Mouse (Mus musculus): ENCODE data around the gene Rmnd1. TPM values are rescaled to one million over a fixed set of nuclear protein-coding genes. Genes with fewer than 3 reads are reported as not detected.

The Rmnd1 gene
- polyA plus RNA-seq, 1 experiment = 77.1 TPM

DNA sequence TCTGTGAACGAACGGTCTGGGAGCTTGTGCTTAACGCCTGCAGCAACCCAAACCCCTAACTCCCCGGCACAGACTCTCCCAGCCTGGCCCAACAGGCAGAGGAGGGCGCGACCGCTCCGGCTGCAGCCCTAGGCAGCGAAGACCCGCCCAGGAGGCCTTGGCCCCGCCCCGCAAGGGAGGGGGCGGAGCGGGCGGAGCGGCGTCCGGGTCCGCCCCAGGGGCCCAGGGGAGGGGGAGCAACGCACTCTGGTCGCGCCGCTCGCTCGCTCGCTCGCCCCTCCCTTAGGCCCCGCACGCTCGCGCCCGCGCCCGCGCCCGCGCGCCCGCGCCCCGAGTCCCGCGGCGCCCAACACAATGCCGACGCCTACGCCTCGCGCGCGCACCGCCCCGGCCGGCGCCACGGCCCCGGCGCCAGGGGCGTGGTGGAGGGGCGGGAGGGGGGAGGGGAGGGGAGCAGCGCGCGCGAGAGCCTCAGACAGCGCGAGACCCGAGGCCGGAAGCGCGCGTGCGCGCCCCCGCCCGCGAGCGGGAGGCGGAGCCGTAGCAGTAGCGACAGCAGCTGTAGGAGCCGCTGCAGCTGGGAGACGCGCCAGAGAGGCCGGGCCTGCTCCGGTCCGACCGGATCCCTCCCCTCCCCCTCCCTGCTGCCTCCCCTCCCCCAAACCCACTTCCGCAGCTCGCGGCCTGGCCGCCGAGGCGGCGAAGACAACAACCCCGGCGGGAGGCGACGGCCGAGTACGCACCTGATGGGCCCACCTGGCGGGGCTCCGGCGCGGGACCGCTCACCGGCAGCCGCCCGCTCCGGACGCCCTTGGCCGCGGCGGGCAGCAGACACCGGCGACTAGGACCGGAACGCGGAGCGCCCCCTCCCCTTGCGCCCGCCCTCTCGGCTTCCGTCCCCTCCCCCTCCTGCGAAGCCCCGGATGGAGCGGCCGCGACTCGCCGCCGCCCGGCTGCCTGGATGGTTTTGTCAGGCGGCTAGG is 45.3 kb downstream of the Rmnd1 start:
- peaks cover 4% of the 10 kb centered on the region; the same call in 1 of the 2 replicates for H3K36me3 ChIP-seq (ENCODE audit: control insufficient read depth, insufficient read depth, low read length, poor library complexity, severe bottlenecking)
- H3K9ac ChIP-seq (ENCODE audit: low read depth, poor library complexity, severe bottlenecking) = peak overlapping the region; percentile 100
- TF ChIP-seq CTCF (IDR thresholded peaks at IDR 0.05; ENCODE audit: low read depth, low read length) (no peak), POLR2A (IDR thresholded peaks at IDR 0.05; ENCODE audit: insufficient read depth, low read length) (peak; percentile 67), EP300 (IDR thresholded peaks at IDR 0.05; ENCODE audit: insufficient read depth, low read depth, low read length) (0 out of 2 replicates have a peak, but pooled peaks have one; percentile 39)
- H3K4me3 ChIP-seq (ENCODE audit: low read depth, low read length) = peak overlapping the region; percentile 94
- peak overlapping the region; percentile 84 for H3K27ac ChIP-seq (ENCODE audit: insufficient read depth, low read length)
- H3K9me3 ChIP-seq (replicated peaks; ENCODE audit: control insufficient read depth, insufficient read depth, low read length, poor library complexity, severe bottlenecking) = no peaks in the 10 kb centered on the region
- H3K4me1 ChIP-seq (ENCODE audit: control insufficient read depth, insufficient read depth, low read length) = peaks cover 3% of the 10 kb centered on the region
- H3K27me3 ChIP-seq (ENCODE audit: control insufficient read depth, insufficient read depth, low read length, poor library complexity, severe bottlenecking) = no peaks in the 10 kb centered on the region

DNA sequence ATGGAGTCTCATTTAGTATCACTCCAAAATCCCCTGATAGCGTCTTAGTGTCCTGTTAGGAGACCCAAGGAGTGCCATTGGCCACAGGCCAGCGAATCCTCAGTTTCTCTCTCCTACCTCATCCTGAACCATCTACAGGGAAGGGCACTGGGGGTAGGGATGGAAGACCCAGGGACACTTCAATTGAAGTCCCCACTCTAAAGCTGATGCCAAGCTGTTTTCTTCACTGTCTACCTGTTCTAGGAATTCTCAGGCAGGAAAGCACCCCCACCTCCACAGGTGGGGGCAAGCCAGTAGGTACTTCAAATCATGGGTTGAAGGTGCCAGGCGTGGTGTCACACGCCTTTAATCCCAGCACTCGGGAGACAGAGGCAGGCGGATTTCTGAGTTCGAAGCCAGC is 47.9 kb downstream of the Rmnd1 start:
- H3K9me3 ChIP-seq (replicated peaks; ENCODE audit: control insufficient read depth, insufficient read depth, low read length, poor library complexity, severe bottlenecking) = no peaks in the 10 kb centered on the region
- H3K27ac ChIP-seq (ENCODE audit: insufficient read depth, low read length) = no peak overlapping the region
- H3K27me3 ChIP-seq (ENCODE audit: control insufficient read depth, insufficient read depth, low read length, poor library complexity, severe bottlenecking) = no peaks in the 10 kb centered on the region
- no peak overlapping the region for H3K9ac ChIP-seq (ENCODE audit: low read depth, poor library complexity, severe bottlenecking)
- no peaks in the 10 kb centered on the region for H3K4me1 ChIP-seq (ENCODE audit: control insufficient read depth, insufficient read depth, low read length)
- no peaks in the 10 kb centered on the region for H3K36me3 ChIP-seq (ENCODE audit: control insufficient read depth, insufficient read depth, low read length, poor library complexity, severe bottlenecking)
- H3K4me3 ChIP-seq (ENCODE audit: low read depth, low read length) = no peak overlapping the region
- TF ChIP-seq POLR2A (IDR thresholded peaks at IDR 0.05; ENCODE audit: insufficient read depth, low read length) (no peak), EP300 (IDR thresholded peaks at IDR 0.05; ENCODE audit: insufficient read depth, low read depth, low read length) (no peak), CTCF (IDR thresholded peaks at IDR 0.05; ENCODE audit: low read depth, low read length) (no peak)

DNA sequence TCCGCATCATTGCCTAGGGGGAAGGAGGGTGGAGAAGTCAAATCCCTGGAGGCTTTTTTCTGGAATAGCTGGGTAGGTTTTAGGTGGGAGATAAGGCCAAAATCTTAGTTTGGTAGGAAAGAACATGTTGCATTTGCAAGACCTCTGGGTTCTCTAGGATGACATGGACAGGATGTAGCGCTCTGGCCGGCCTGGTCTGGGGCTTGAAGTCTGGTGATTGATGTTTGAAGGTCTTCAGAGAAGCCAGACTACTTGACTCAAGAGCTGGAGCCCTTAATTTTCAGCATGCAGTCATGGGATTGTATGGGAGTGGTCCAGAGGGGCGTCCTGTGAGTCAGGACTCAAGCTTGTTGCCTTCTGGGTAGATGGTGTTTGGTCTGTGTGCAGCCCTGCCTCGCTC is 51.4 kb downstream of the Rmnd1 start:
- no peak overlapping the region for H3K4me3 ChIP-seq (ENCODE audit: low read depth, low read length)
- no peaks in the 10 kb centered on the region for H3K9me3 ChIP-seq (replicated peaks; ENCODE audit: control insufficient read depth, insufficient read depth, low read length, poor library complexity, severe bottlenecking)
- TF ChIP-seq POLR2A (IDR thresholded peaks at IDR 0.05; ENCODE audit: insufficient read depth, low read length) (no peak), EP300 (IDR thresholded peaks at IDR 0.05; ENCODE audit: insufficient read depth, low read depth, low read length) (no peak), CTCF (IDR thresholded peaks at IDR 0.05; ENCODE audit: low read depth, low read length) (no peak)
- H3K36me3 ChIP-seq (ENCODE audit: control insufficient read depth, insufficient read depth, low read length, poor library complexity, severe bottlenecking) = no peaks in the 10 kb centered on the region
- no peaks in the 10 kb centered on the region for H3K4me1 ChIP-seq (ENCODE audit: control insufficient read depth, insufficient read depth, low read length)
- H3K27me3 ChIP-seq (ENCODE audit: control insufficient read depth, insufficient read depth, low read length, poor library complexity, severe bottlenecking) = no peaks in the 10 kb centered on the region
- no peak overlapping the region for H3K27ac ChIP-seq (ENCODE audit: insufficient read depth, low read length)
- no peak overlapping the region for H3K9ac ChIP-seq (ENCODE audit: low read depth, poor library complexity, severe bottlenecking)

DNA sequence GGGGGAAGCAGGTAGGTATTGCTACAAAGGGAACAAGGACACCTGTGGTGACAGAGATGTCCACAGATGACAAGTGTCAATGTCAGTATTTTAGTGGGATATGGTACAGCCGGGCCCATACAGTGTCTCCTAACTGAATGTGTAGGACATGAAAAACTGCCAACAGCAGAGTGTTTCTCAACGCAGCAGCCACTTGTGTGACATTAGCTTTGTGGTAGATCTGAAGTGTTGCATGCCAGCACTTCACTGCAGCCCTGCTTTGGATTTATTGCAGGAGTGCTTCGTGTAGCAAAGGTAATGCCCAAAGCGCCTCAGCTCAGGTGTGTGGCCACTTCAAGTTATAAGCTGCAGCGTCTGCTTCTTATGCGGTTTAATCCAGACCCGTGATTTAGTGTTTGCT is 55.3 kb downstream of the Rmnd1 start:
- Histone ChIP-seq H3K27me3 (ENCODE audit: control insufficient read depth, insufficient read depth, low read length, poor library complexity, severe bottlenecking) (no peaks in the 10 kb centered on the region), H3K27ac (ENCODE audit: insufficient read depth, low read length) (no peak overlapping the region), H3K9ac (ENCODE audit: low read depth, poor library complexity, severe bottlenecking) (no peak overlapping the region), H3K4me1 (ENCODE audit: control insufficient read depth, insufficient read depth, low read length) (peaks cover 7% of the 10 kb centered on the region), H3K9me3 (replicated peaks; ENCODE audit: control insufficient read depth, insufficient read depth, low read length, poor library complexity, severe bottlenecking) (no peaks in the 10 kb centered on the region), H3K4me3 (ENCODE audit: low read depth, low read length) (no peak overlapping the region), H3K36me3 (ENCODE audit: control insufficient read depth, insufficient read depth, low read length, poor library complexity, severe bottlenecking) (no peaks in the 10 kb centered on the region)
- no peak for TF ChIP-seq EP300 (IDR thresholded peaks at IDR 0.05; ENCODE audit: insufficient read depth, low read depth, low read length)
- no peak for TF ChIP-seq POLR2A (IDR thresholded peaks at IDR 0.05; ENCODE audit: insufficient read depth, low read length)
- TF ChIP-seq CTCF (IDR thresholded peaks at IDR 0.05; ENCODE audit: low read depth, low read length) = no peak

DNA sequence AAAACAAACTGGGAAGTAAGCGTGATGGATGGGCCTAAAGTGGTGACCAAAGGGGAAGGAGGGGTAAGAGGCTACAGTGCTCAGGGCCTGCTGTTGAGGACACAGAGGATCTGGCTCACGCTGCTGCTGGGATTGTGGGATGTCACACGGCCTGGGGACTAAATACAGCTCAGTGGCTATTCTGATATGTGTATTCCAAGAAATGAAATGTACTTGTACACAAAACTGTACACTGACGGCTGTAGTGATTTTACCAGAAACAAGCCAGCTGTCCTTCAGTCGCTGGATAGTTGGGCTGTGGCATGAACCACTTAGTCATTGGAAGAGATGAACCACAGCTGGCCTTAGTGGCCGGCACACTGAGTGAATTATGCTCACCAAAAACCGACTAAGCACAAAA is 55.7 kb downstream of the Rmnd1 start:
- no peaks in the 10 kb centered on the region for H3K36me3 ChIP-seq (ENCODE audit: control insufficient read depth, insufficient read depth, low read length, poor library complexity, severe bottlenecking)
- no peak overlapping the region for H3K9ac ChIP-seq (ENCODE audit: low read depth, poor library complexity, severe bottlenecking)
- peaks cover 7% of the 10 kb centered on the region for H3K4me1 ChIP-seq (ENCODE audit: control insufficient read depth, insufficient read depth, low read length)
- H3K9me3 ChIP-seq (replicated peaks; ENCODE audit: control insufficient read depth, insufficient read depth, low read length, poor library complexity, severe bottlenecking) = no peaks in the 10 kb centered on the region
- H3K27me3 ChIP-seq (ENCODE audit: control insufficient read depth, insufficient read depth, low read length, poor library complexity, severe bottlenecking) = no peaks in the 10 kb centered on the region
- peak overlapping the region; percentile 66; the same call in 1 of the 2 replicates for H3K27ac ChIP-seq (ENCODE audit: insufficient read depth, low read length)
- TF ChIP-seq CTCF (IDR thresholded peaks at IDR 0.05; ENCODE audit: low read depth, low read length) = no peak
- no peak for TF ChIP-seq EP300 (IDR thresholded peaks at IDR 0.05; ENCODE audit: insufficient read depth, low read depth, low read length)
- TF ChIP-seq POLR2A (IDR thresholded peaks at IDR 0.05; ENCODE audit: insufficient read depth, low read length) = no peak
- no peak overlapping the region for H3K4me3 ChIP-seq (ENCODE audit: low read depth, low read length)

DNA sequence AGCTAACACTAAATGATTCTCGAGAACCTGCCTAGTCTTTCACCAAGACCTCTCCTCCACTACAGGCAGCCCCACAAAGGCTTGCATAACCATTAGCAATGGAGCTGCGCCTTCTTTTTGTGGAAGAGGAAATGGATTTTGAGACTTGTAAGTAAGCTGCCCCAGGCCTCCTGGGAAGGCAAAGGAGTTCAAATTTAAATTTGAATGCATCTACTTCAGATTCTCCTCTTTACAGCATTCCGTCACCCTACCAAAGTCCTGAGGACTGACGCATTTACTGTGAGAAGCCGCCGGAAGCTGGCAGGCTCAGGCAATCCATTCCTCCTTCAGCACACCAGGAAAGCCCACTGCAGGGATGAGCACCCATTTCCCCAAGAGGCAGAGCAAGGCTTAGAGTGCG is 56.9 kb downstream of the Rmnd1 start:
- peak overlapping the region; percentile 90 for H3K27ac ChIP-seq (ENCODE audit: insufficient read depth, low read length)
- no peak overlapping the region for H3K4me3 ChIP-seq (ENCODE audit: low read depth, low read length)
- no peaks in the 10 kb centered on the region for H3K9me3 ChIP-seq (replicated peaks; ENCODE audit: control insufficient read depth, insufficient read depth, low read length, poor library complexity, severe bottlenecking)
- peak; percentile 70; the same call in 1 of the 2 replicates for TF ChIP-seq EP300 (IDR thresholded peaks at IDR 0.05; ENCODE audit: insufficient read depth, low read depth, low read length)
- no peak for TF ChIP-seq POLR2A (IDR thresholded peaks at IDR 0.05; ENCODE audit: insufficient read depth, low read length)
- no peak for TF ChIP-seq CTCF (IDR thresholded peaks at IDR 0.05; ENCODE audit: low read depth, low read length)
- no peaks in the 10 kb centered on the region for H3K36me3 ChIP-seq (ENCODE audit: control insufficient read depth, insufficient read depth, low read length, poor library complexity, severe bottlenecking)
- H3K27me3 ChIP-seq (ENCODE audit: control insufficient read depth, insufficient read depth, low read length, poor library complexity, severe bottlenecking) = no peaks in the 10 kb centered on the region
- H3K9ac ChIP-seq (ENCODE audit: low read depth, poor library complexity, severe bottlenecking) = no peak overlapping the region
- peaks cover 7% of the 10 kb centered on the region for H3K4me1 ChIP-seq (ENCODE audit: control insufficient read depth, insufficient read depth, low read length)

Measured in ES-Bruce4 (cell line).